Mouse (Mus musculus): ENCODE measurements around the gene Ift57. TPM values are rescaled to one million over a fixed set of nuclear protein-coding genes. Genes with fewer than 3 reads are reported as not detected.
A peak's percentile ranks its signal among the peaks of the same experiment; 100 is the strongest.

The Ift57 gene
- polyA plus RNA-seq, 1 experiment from 2014 or later = 28.8 TPM

- Histone ChIP-seq H3K4me3 (ENCODE audit: low read length) (no peak overlapping the region), H3K27ac (ENCODE audit: low read length) (no peak overlapping the region), H3K27me3 (ENCODE audit: control insufficient read depth, insufficient read depth, low read depth, low read length) (no peaks in the 10 kb centered on the region), H3K9ac (ENCODE audit: low read length) (no peak overlapping the region), H3K4me1 (replicated peaks; ENCODE audit: control insufficient read depth, insufficient read depth, low read length) (no peaks in the 10 kb centered on the region), H3K4me2 (ENCODE audit: low read depth, low read length) (no peak overlapping the region), H3K9me3 (ENCODE audit: control insufficient read depth, low read length) (no peaks in the 10 kb centered on the region), H3K36me3 (ENCODE audit: control insufficient read depth, insufficient read depth, low read length) (no peaks in the 10 kb centered on the region)
- WGBS = 71% methylated on average over 3 of the region's 3 CpGs
- no peak for ATAC-seq (ENCODE audit: low read depth)
Observed at GRCm38 (mm10) chr16:49726216-49726615, 27.2 kb downstream of the Ift57 start.

GRCm38 (mm10) chr16:49726761-49727160, 27.7 kb downstream of the Ift57 start:
- 55% methylated on average over 2 of the region's 2 CpGs for WGBS
- Histone ChIP-seq H3K4me2 (ENCODE audit: low read depth, low read length) (no peak overlapping the region), H3K9ac (ENCODE audit: low read length) (no peak overlapping the region)

DNA sequence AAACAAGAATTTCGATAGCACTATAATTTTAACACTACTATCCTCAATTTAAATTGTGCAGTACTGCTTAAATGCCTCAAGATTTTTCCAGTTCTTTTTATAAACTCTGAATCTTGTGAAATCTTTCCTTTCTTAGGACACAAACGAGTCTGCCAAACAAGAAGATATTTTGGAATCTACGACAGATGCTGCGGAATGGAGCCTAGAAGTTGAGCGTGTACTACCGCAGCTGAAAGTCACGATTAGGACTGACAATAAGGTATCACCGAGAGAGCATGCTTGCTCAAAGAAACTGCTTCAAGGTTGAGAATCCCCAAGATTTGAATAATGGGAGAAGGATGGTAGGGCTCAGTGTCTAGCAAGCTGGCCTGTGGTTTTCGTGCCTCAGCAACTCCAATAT, 37.5 kb downstream of the Ift57 start:
- 87% methylated on average over 9 of the region's 9 CpGs for WGBS
- Histone ChIP-seq H3K4me3 (ENCODE audit: low read length) (no peak overlapping the region), H3K36me3 (ENCODE audit: control insufficient read depth, insufficient read depth, low read length) (no peaks in the 10 kb centered on the region), H3K4me2 (ENCODE audit: low read depth, low read length) (no peak overlapping the region), H3K27ac (ENCODE audit: low read length) (no peak overlapping the region), H3K4me1 (replicated peaks; ENCODE audit: control insufficient read depth, insufficient read depth, low read length) (no peaks in the 10 kb centered on the region), H3K9ac (ENCODE audit: low read length) (no peak overlapping the region), H3K27me3 (ENCODE audit: control insufficient read depth, insufficient read depth, low read depth, low read length) (no peaks in the 10 kb centered on the region), H3K9me3 (ENCODE audit: control insufficient read depth, low read length) (no peaks in the 10 kb centered on the region)
- ATAC-seq (ENCODE audit: low read depth) = no peak

More at GRCm38 (mm10) chr16:49726761-49727160, 27.7 kb downstream of the Ift57 start:
- ATAC-seq (ENCODE audit: low read depth) = no peak
- H3K4me1 ChIP-seq (replicated peaks; ENCODE audit: control insufficient read depth, insufficient read depth, low read length) = no peaks in the 10 kb centered on the region
- no peaks in the 10 kb centered on the region for H3K36me3 ChIP-seq (ENCODE audit: control insufficient read depth, insufficient read depth, low read length)
- H3K9me3 ChIP-seq (ENCODE audit: control insufficient read depth, low read length) = no peaks in the 10 kb centered on the region
- H3K4me3 ChIP-seq (ENCODE audit: low read length) = no peak overlapping the region
- H3K27me3 ChIP-seq (ENCODE audit: control insufficient read depth, insufficient read depth, low read depth, low read length) = no peaks in the 10 kb centered on the region
- H3K27ac ChIP-seq (ENCODE audit: low read length) = no peak overlapping the region

DNA sequence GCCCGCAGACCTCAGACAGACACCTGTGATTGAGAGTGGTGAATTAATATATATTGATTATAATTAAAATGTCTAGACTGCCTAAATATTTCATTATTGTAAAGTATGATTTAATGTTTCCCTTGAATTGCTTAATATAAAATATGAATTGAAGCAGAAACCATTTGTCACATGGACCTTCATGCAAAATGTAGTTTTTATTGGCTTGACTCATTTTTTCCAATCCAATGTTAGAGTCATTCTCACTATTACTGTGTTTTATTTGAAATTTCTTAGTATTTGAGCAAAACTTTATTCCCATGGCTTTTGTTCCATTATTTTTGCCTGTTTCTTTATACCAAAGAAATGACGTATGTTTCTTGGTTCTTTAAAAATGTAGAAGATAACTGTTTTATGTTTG, 48.3 kb downstream of the Ift57 start:
- Histone ChIP-seq H3K36me3 (ENCODE audit: control insufficient read depth, insufficient read depth, low read length) (no peaks in the 10 kb centered on the region), H3K27me3 (ENCODE audit: control insufficient read depth, insufficient read depth, low read depth, low read length) (no peaks in the 10 kb centered on the region), H3K4me2 (ENCODE audit: low read depth, low read length) (no peak overlapping the region), H3K4me1 (replicated peaks; ENCODE audit: control insufficient read depth, insufficient read depth, low read length) (no peaks in the 10 kb centered on the region), H3K9me3 (ENCODE audit: control insufficient read depth, low read length) (no peaks in the 10 kb centered on the region), H3K4me3 (ENCODE audit: low read length) (no peak overlapping the region), H3K27ac (ENCODE audit: low read length) (no peak overlapping the region), H3K9ac (ENCODE audit: low read length) (no peak overlapping the region)
- no peak for ATAC-seq (ENCODE audit: low read depth)
- 71% methylated on average over 2 of the region's 2 CpGs for WGBS

DNA sequence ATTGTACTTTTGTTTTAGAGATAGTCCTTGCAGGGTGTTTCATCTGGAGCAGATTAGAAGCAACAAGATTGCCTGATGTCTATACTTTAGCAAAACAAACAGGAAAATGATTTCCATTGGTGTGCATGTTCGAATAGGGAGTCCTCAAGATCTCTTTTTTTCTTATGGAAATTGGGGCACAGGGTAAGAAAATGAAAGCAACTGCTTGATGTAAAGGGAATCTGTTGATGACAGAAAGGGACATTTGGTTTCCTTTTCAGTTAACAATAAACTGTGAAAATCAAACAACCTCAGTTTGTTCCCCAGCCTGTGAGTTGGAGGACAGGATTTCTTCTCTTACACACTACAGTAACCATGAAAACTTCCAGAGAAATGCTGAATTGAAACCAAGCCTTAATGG, 53.9 kb downstream of the Ift57 start:
- Histone ChIP-seq H3K27me3 (ENCODE audit: control insufficient read depth, insufficient read depth, low read depth, low read length) (no peaks in the 10 kb centered on the region), H3K36me3 (ENCODE audit: control insufficient read depth, insufficient read depth, low read length) (no peaks in the 10 kb centered on the region), H3K4me1 (replicated peaks; ENCODE audit: control insufficient read depth, insufficient read depth, low read length) (no peaks in the 10 kb centered on the region), H3K27ac (ENCODE audit: low read length) (no peak overlapping the region), H3K9ac (ENCODE audit: low read length) (no peak overlapping the region), H3K4me3 (ENCODE audit: low read length) (no peak overlapping the region), H3K4me2 (ENCODE audit: low read depth, low read length) (no peak overlapping the region), H3K9me3 (ENCODE audit: control insufficient read depth, low read length) (no peaks in the 10 kb centered on the region)
- WGBS = 85% methylated on average over 1 of the region's 1 CpGs
- ATAC-seq (ENCODE audit: low read depth) = no peak

DNA sequence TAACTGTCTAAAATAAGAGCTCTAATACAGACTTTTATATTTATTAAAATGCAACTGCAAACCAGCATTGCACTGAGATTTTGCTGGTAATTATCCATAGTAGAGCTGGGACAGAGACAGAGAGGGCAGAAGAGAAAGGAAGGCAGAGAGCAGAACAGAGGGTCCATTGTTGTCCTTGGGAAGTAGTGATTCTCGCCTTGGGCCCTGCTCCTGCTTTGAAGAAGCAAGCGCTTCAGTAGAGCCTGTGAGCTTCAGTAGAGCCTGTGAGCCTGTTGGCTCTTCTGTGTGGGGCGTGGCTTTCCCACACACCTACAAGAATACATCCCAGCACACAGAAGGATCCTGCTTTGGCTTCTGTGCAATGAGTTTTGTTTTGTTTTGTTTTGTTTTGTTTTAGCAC, 54.3 kb downstream of the Ift57 start:
- no peak overlapping the region for H3K27ac ChIP-seq (ENCODE audit: low read length)
- H3K9me3 ChIP-seq (ENCODE audit: control insufficient read depth, low read length) = no peaks in the 10 kb centered on the region
- no peak overlapping the region for H3K4me3 ChIP-seq (ENCODE audit: low read length)
- 46% methylated on average over 3 of the region's 3 CpGs for whole genome bisulfite sequencing
- no peak for ATAC-seq (ENCODE audit: low read depth)
- no peaks in the 10 kb centered on the region for H3K36me3 ChIP-seq (ENCODE audit: control insufficient read depth, insufficient read depth, low read length)
- no peak overlapping the region for H3K9ac ChIP-seq (ENCODE audit: low read length)
- no peaks in the 10 kb centered on the region for H3K4me1 ChIP-seq (replicated peaks; ENCODE audit: control insufficient read depth, insufficient read depth, low read length)
- H3K4me2 ChIP-seq (ENCODE audit: low read depth, low read length) = no peak overlapping the region
- no peaks in the 10 kb centered on the region for H3K27me3 ChIP-seq (ENCODE audit: control insufficient read depth, insufficient read depth, low read depth, low read length)

DNA sequence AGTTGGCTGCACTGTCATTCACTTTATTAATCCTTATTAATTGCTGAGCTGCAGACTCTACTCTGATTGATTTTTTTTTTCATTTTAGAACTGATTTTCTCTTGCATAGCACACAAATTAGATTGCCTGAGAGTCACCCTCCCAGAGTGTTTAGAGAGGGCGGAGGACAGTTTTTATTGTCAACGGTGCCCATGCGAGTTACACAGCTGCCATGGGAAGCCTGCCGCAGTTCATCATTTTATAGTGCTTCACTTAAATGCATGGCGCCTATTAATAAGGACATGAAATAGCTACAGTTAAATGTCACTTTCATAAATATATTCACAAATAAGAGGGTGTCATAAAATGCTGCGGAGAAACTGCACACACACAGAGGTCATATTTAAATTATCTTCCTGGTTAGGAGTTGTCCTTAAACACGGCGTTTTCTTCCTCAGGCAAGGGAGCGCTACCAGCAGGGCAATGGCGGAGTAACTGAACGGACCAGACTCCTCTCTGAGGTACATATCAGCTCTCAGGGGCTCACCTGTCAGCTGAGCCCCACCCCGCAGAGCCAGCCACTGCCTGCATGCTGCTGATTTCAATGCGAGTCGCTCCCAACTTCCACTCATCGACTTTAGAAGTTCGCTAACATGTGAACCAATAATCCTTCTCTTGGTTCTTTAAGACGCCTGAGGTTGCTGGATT, 61.6 kb downstream of the Ift57 start:
- H3K4me1 ChIP-seq (replicated peaks; ENCODE audit: control insufficient read depth, insufficient read depth, low read length) = no peaks in the 10 kb centered on the region
- H3K27me3 ChIP-seq (ENCODE audit: control insufficient read depth, insufficient read depth, low read depth, low read length) = no peaks in the 10 kb centered on the region
- peaks cover 4% of the 10 kb centered on the region; the same call in 1 of the 2 replicates for H3K36me3 ChIP-seq (ENCODE audit: control insufficient read depth, insufficient read depth, low read length)
- H3K27ac ChIP-seq (ENCODE audit: low read length) = no peak overlapping the region
- no peak for ATAC-seq (ENCODE audit: low read depth)
- no peak overlapping the region for H3K9ac ChIP-seq (ENCODE audit: low read length)
- 70% methylated on average over 17 of the region's 17 CpGs for WGBS
- H3K4me2 ChIP-seq (ENCODE audit: low read depth, low read length) = no peak overlapping the region
- no peaks in the 10 kb centered on the region for H3K9me3 ChIP-seq (ENCODE audit: control insufficient read depth, low read length)
- H3K4me3 ChIP-seq (ENCODE audit: low read length) = no peak overlapping the region

- no peak overlapping the region for H3K9ac ChIP-seq (ENCODE audit: low read length)
Observed at GRCm38 (mm10) chr16:49761981-49762380, 62.9 kb downstream of the Ift57 start.

GRCm38 (mm10) chr16:49766326-49766725, 67.3 kb downstream of the Ift57 start:
- Histone ChIP-seq H3K4me1 (replicated peaks; ENCODE audit: control insufficient read depth, insufficient read depth, low read length) (no peaks in the 10 kb centered on the region), H3K9me3 (ENCODE audit: control insufficient read depth, low read length) (no peaks in the 10 kb centered on the region), H3K4me2 (ENCODE audit: low read depth, low read length) (no peak overlapping the region), H3K27ac (ENCODE audit: low read length) (no peak overlapping the region), H3K27me3 (ENCODE audit: control insufficient read depth, insufficient read depth, low read depth, low read length) (no peaks in the 10 kb centered on the region), H3K9ac (ENCODE audit: low read length) (no peak overlapping the region), H3K4me3 (ENCODE audit: low read length) (no peak overlapping the region), H3K36me3 (ENCODE audit: control insufficient read depth, insufficient read depth, low read length) (peaks cover 4% of the 10 kb centered on the region; the same call in 1 of the 2 replicates)
- peak; percentile 61; the same call in 1 of the 2 replicates for ATAC-seq (ENCODE audit: low read depth)
- 51% methylated on average over 3 of the region's 3 CpGs for WGBS

More at GRCm38 (mm10) chr16:49761981-49762380, 62.9 kb downstream of the Ift57 start:
- H3K27me3 ChIP-seq (ENCODE audit: control insufficient read depth, insufficient read depth, low read depth, low read length) = no peaks in the 10 kb centered on the region
- H3K4me2 ChIP-seq (ENCODE audit: low read depth, low read length) = no peak overlapping the region
- 82% methylated on average over 5 of the region's 5 CpGs for WGBS
- no peak overlapping the region for H3K4me3 ChIP-seq (ENCODE audit: low read length)
- no peaks in the 10 kb centered on the region for H3K4me1 ChIP-seq (replicated peaks; ENCODE audit: control insufficient read depth, insufficient read depth, low read length)
- H3K36me3 ChIP-seq (ENCODE audit: control insufficient read depth, insufficient read depth, low read length) = peaks cover 4% of the 10 kb centered on the region; the same call in 1 of the 2 replicates
- H3K9me3 ChIP-seq (ENCODE audit: control insufficient read depth, low read length) = no peaks in the 10 kb centered on the region
- no peak overlapping the region for H3K27ac ChIP-seq (ENCODE audit: low read length)
- ATAC-seq (ENCODE audit: low read depth) = no peak

Measured in lung, embryonic 16.5 days (tissue).